Mouse (Mus musculus) liver, embryonic 15.5 days (tissue): Measurements from ENCODE around the gene Esrrg. TPM values are rescaled to one million over a fixed set of nuclear protein-coding genes. Genes with fewer than 3 reads are reported as not detected.

ENCODE experiments used
- ATAC-seq: fragments of 200-750 bp; cut with Nextera tagmentation; 2 replicates; pipeline ENCODE4 v1.8.0; 2017; ENCODE audit warnings: moderate number of reproducible peaks, mild to moderate bottlenecking, moderate library complexity; ENCODE audit not compliant: insufficient read depth
- H3K27ac ChIP-seq: fragments of 300-500 bp; sonication (generic); replicated peaks from 2 replicates; pipeline ENCODE4 v1.5.1; 2015; ENCODE audit warnings: mild to moderate bottlenecking, inconsistent platforms
- H3K27me3 ChIP-seq: fragments of 300-500 bp; sonication (generic); 2 replicates; pipeline ENCODE4 v1.6.1; 2015; ENCODE audit warnings: mild to moderate bottlenecking, inconsistent platforms
- H3K36me3 ChIP-seq: fragments of 300-500 bp; sonication (generic); replicated peaks from 2 replicates; pipeline ENCODE4 v1.6.1; 2015; ENCODE audit warnings: moderate library complexity, mild to moderate bottlenecking, inconsistent platforms
- H3K4me1 ChIP-seq: fragments of 300-500 bp; sonication (generic); replicated peaks from 2 replicates; pipeline ENCODE4 v1.6.1; 2015; ENCODE audit warnings: inconsistent platforms
- H3K4me2 ChIP-seq: fragments of 300-500 bp; sonication (generic); 2 replicates; pipeline ENCODE4 v1.6.1; 2015; ENCODE audit warnings: moderate library complexity, mild to moderate bottlenecking, inconsistent platforms
- H3K4me3 ChIP-seq: fragments of 300-500 bp; sonication (generic); replicated peaks from 2 replicates; pipeline ENCODE4 v1.5.1; 2015; ENCODE audit warnings: mild to moderate bottlenecking, inconsistent platforms
- H3K9ac ChIP-seq: fragments of 300-500 bp; sonication (generic); 2 replicates; pipeline ENCODE4 v1.6.1; 2015; ENCODE audit warnings: moderate library complexity, mild to moderate bottlenecking, inconsistent platforms
- H3K9me3 ChIP-seq: fragments of 300-500 bp; sonication (generic); replicated peaks from 2 replicates; pipeline ENCODE4 v1.6.1; 2016; ENCODE audit warnings: inconsistent platforms
- WGBS: fragments of 180-500 bp; shearing (Covaris S2); methylation state at CpG from one replicate; pipeline ENCODE4 v1.1.7; 2015; ENCODE audit warnings: mixed read lengths; ENCODE audit not compliant: insufficient replicate concordance; 5-methylcytosine and 5-hydroxymethylcytosine counted together
- polyA plus RNA-seq: library from polyadenylated mRNA; unstranded; fragments of >200 nt; fragmentation: Nextera tagmentation; extraction: Ambion mirVana; gene quantifications from 2 replicates; pipeline ENCODE4 v1.2.1, GENCODE M21; 2015

Gene Esrrg
- polyA plus RNA-seq, 1 experiment from 2014 or later, result 0.22 TPM

- no peak overlapping the region for H3K4me3 ChIP-seq
- no peak overlapping the region for H3K9ac ChIP-seq
- WGBS, result 52% methylated on average over 18 of the region's 18 CpGs
- no peak overlapping the region for H3K27ac ChIP-seq
- H3K27me3 ChIP-seq, result no peaks in the 10 kb centered on the region
- no peak overlapping the region for H3K4me2 ChIP-seq
- no peaks in the 10 kb centered on the region for H3K9me3 ChIP-seq
- no peaks in the 10 kb centered on the region for H3K4me1 ChIP-seq
- no peak for ATAC-seq
- no peaks in the 10 kb centered on the region for H3K36me3 ChIP-seq
These were observed 356.5 kb downstream of the Esrrg start for GRCm38 (mm10) chr1:187964829-187965760.

GRCm38 (mm10) chr1:187965921-187966320, 357.3 kb downstream of the Esrrg start:
- no peak for ATAC-seq
- no peaks in the 10 kb centered on the region for H3K27me3 ChIP-seq
- H3K36me3 ChIP-seq, result no peaks in the 10 kb centered on the region
- H3K9me3 ChIP-seq, result no peaks in the 10 kb centered on the region
- H3K4me2 ChIP-seq, result no peak overlapping the region
- WGBS, result 47% methylated on average over 6 of the region's 6 CpGs
- no peak overlapping the region for H3K4me3 ChIP-seq
- no peak overlapping the region for H3K9ac ChIP-seq
- no peaks in the 10 kb centered on the region for H3K4me1 ChIP-seq
- H3K27ac ChIP-seq, result no peak overlapping the region

- Histone ChIP-seq H3K4me1 (no peaks in the 10 kb centered on the region), H3K36me3 (no peaks in the 10 kb centered on the region), H3K27ac (no peak overlapping the region), H3K4me2 (no peak overlapping the region), H3K4me3 (no peak overlapping the region), H3K9ac (no peak overlapping the region), H3K9me3 (no peaks in the 10 kb centered on the region), H3K27me3 (no peaks in the 10 kb centered on the region)
- WGBS, result 63% methylated on average over 4 of the region's 4 CpGs
- no peak for ATAC-seq
These were observed 359.8 kb downstream of the Esrrg start for GRCm38 (mm10) chr1:187968379-187968778.

GRCm38 (mm10) chr1:187969491-187969890, 360.9 kb downstream of the Esrrg start:
- Histone ChIP-seq H3K27ac (no peak overlapping the region), H3K4me1 (no peaks in the 10 kb centered on the region), H3K9me3 (no peaks in the 10 kb centered on the region), H3K4me2 (no peak overlapping the region), H3K27me3 (no peaks in the 10 kb centered on the region), H3K9ac (no peak overlapping the region), H3K4me3 (no peak overlapping the region), H3K36me3 (no peaks in the 10 kb centered on the region)
- ATAC-seq, result no peak
- 76% methylated on average over 5 of the region's 5 CpGs for WGBS

- no peaks in the 10 kb centered on the region for H3K9me3 ChIP-seq
- ATAC-seq, result no peak
- H3K4me2 ChIP-seq, result no peak overlapping the region
- H3K27ac ChIP-seq, result no peak overlapping the region
- H3K27me3 ChIP-seq, result no peaks in the 10 kb centered on the region
- no peaks in the 10 kb centered on the region for H3K36me3 ChIP-seq
- H3K4me3 ChIP-seq, result no peak overlapping the region
- 22% methylated on average over 9 of the region's 9 CpGs for WGBS
- H3K9ac ChIP-seq, result no peak overlapping the region
- H3K4me1 ChIP-seq, result no peaks in the 10 kb centered on the region
These were observed 365.8 kb downstream of the Esrrg start for GRCm38 (mm10) chr1:187974396-187974795.

- ATAC-seq, result no peak
- no peak overlapping the region for H3K9ac ChIP-seq
- no peak overlapping the region for H3K27ac ChIP-seq
- H3K4me1 ChIP-seq, result no peaks in the 10 kb centered on the region
- WGBS, result 73% methylated on average over 20 of the region's 20 CpGs
- no peaks in the 10 kb centered on the region for H3K9me3 ChIP-seq
- no peak overlapping the region for H3K4me2 ChIP-seq
- H3K36me3 ChIP-seq, result no peaks in the 10 kb centered on the region
- no peak overlapping the region for H3K4me3 ChIP-seq
- no peaks in the 10 kb centered on the region for H3K27me3 ChIP-seq
These were observed 367.1 kb downstream of the Esrrg start for GRCm38 (mm10) chr1:187975465-187976352.

GRCm38 (mm10) chr1:187976353-187976730, 367.8 kb downstream of the Esrrg start:
- H3K9me3 ChIP-seq, result no peaks in the 10 kb centered on the region
- no peak overlapping the region for H3K27ac ChIP-seq
- H3K4me3 ChIP-seq, result no peak overlapping the region
- no peak overlapping the region for H3K9ac ChIP-seq
- WGBS, result 40% methylated on average over 9 of the region's 9 CpGs
- no peaks in the 10 kb centered on the region for H3K36me3 ChIP-seq
- H3K4me1 ChIP-seq, result no peaks in the 10 kb centered on the region
- H3K4me2 ChIP-seq, result no peak overlapping the region
- H3K27me3 ChIP-seq, result no peaks in the 10 kb centered on the region
- no peak for ATAC-seq

GRCm38 (mm10) chr1:187981028-187981427, 372.4 kb downstream of the Esrrg start:
- H3K9ac ChIP-seq, result no peak overlapping the region
- no peak overlapping the region for H3K27ac ChIP-seq
- H3K27me3 ChIP-seq, result no peaks in the 10 kb centered on the region
- no peak overlapping the region for H3K4me3 ChIP-seq
- H3K9me3 ChIP-seq, result no peaks in the 10 kb centered on the region
- H3K4me2 ChIP-seq, result no peak overlapping the region
- no peak for ATAC-seq
- 48% methylated on average over 2 of the region's 2 CpGs for WGBS
- no peaks in the 10 kb centered on the region for H3K36me3 ChIP-seq
- no peaks in the 10 kb centered on the region for H3K4me1 ChIP-seq

- no peak for ATAC-seq
- no peaks in the 10 kb centered on the region for H3K9me3 ChIP-seq
- H3K27me3 ChIP-seq, result no peaks in the 10 kb centered on the region
- H3K9ac ChIP-seq, result no peak overlapping the region
- H3K4me3 ChIP-seq, result no peak overlapping the region
- WGBS, result 41% methylated on average over 4 of the region's 4 CpGs
- H3K4me1 ChIP-seq, result no peaks in the 10 kb centered on the region
- H3K27ac ChIP-seq, result no peak overlapping the region
- no peak overlapping the region for H3K4me2 ChIP-seq
- no peaks in the 10 kb centered on the region for H3K36me3 ChIP-seq
These were observed 374.6 kb downstream of the Esrrg start for GRCm38 (mm10) chr1:187983177-187983576.

GRCm38 (mm10) chr1:187990161-187990560, 381.6 kb downstream of the Esrrg start:
- Histone ChIP-seq H3K4me1 (no peaks in the 10 kb centered on the region), H3K4me2 (no peak overlapping the region), H3K4me3 (no peak overlapping the region), H3K27ac (no peak overlapping the region), H3K9me3 (no peaks in the 10 kb centered on the region), H3K9ac (no peak overlapping the region), H3K36me3 (no peaks in the 10 kb centered on the region), H3K27me3 (no peaks in the 10 kb centered on the region)
- ATAC-seq, result no peak

GRCm38 (mm10) chr1:187997584-187998338, 389.2 kb downstream of the Esrrg start:
- ATAC-seq, result 0 out of 2 replicates have a peak, but pooled peaks have one; percentile 25
- peak overlapping the region; percentile 30 for H3K4me3 ChIP-seq
- no peaks in the 10 kb centered on the region for H3K9me3 ChIP-seq
- peaks cover 14% of the 10 kb centered on the region for H3K27me3 ChIP-seq
- no peaks in the 10 kb centered on the region for H3K4me1 ChIP-seq
- H3K4me2 ChIP-seq, result peak overlapping the region; percentile 61
- no peak overlapping the region for H3K9ac ChIP-seq
- no peak overlapping the region for H3K27ac ChIP-seq
- under 1% methylated on average over 39 of the region's 39 CpGs for WGBS
- H3K36me3 ChIP-seq, result no peaks in the 10 kb centered on the region
